Mouse (Mus musculus) thymus, adult 18-20 months (tissue): ENCODE data around the gene Asic1.
"Not testable (repeated sequence)": the region's sequence is repeated elsewhere in the genome, so short reads cannot be mapped to it uniquely, and the experiment has no call there.

Source experiments
- DNase-seq, 2 experiments: peaks; one replicate each; pipeline ENCODE4 v3.0.0; 2022; ENCODE audit warnings: mixed read lengths in 2 of 2

Gene Asic1

GRCm38 (mm10) chr15:99723120-99723514, 52.9 kb downstream of the Asic1 start:
- no peak for DNase-seq

- no peak for DNase-seq
These were observed 53.5 kb downstream of the Asic1 start for GRCm38 (mm10) chr15:99723515-99724291.

- DNase-seq, result peak in 1 of 2 experiments; percentile 60
These were observed 54.3 kb downstream of the Asic1 start for GRCm38 (mm10) chr15:99724292-99725021.

GRCm38 (mm10) chr15:99725341-99726155, 55.4 kb downstream of the Asic1 start, which contains the start of gene Cox14:
Gene Cox14, plus strand, starts transcription at chr15:99725618.
- DNase-seq, result peak; percentile 87 to 94

- DNase-seq, result no peak
These were observed 56.4 kb downstream of the Asic1 start for GRCm38 (mm10) chr15:99726549-99726948.

GRCm38 (mm10) chr15:99727039-99727438, 56.9 kb downstream of the Asic1 start:
- not testable (repeated sequence) for DNase-seq

GRCm38 (mm10) chr15:99727525-99727924, 57.4 kb downstream of the Asic1 start:
- no peak for DNase-seq

- no peak for DNase-seq
These were observed 58.0 kb downstream of the Asic1 start for GRCm38 (mm10) chr15:99728211-99728610.

- no peak for DNase-seq
These were observed 59.1 kb downstream of the Asic1 start for GRCm38 (mm10) chr15:99729056-99729783.

- DNase-seq, result no peak
These were observed 61.0 kb downstream of the Asic1 start for GRCm38 (mm10) chr15:99731167-99731566.

GRCm38 (mm10) chr15:99731678-99732077, 61.5 kb downstream of the Asic1 start:
- no peak for DNase-seq

- DNase-seq, result no peak
These were observed 63.0 kb downstream of the Asic1 start for GRCm38 (mm10) chr15:99733186-99733585.

GRCm38 (mm10) chr15:99735631-99736030, 65.5 kb downstream of the Asic1 start:
- DNase-seq, result peak; percentile 100

GRCm38 (mm10) chr15:99736675-99737074, 66.5 kb downstream of the Asic1 start:
- DNase-seq, result no peak

- no peak for DNase-seq
These were observed 70.1 kb downstream of the Asic1 start for GRCm38 (mm10) chr15:99740229-99740628.
